Mouse (Mus musculus) liver, postnatal 0 days (tissue): ENCODE measurements around the gene Tuba1c. TPM values are rescaled to one million over a fixed set of nuclear protein-coding genes. Genes with fewer than 3 reads are reported as not detected.

Experiments used
- ATAC-seq: fragments of 200-750 bp; cut with Nextera tagmentation; 2 replicates; pipeline ENCODE4 v1.8.0; 2017; ENCODE audit warnings: mild to moderate bottlenecking, moderate library complexity
- DNase-seq: peaks from one replicate; pipeline ENCODE4 v3.0.0-alpha.2; 2016
- H3K27ac ChIP-seq: fragments of 300-500 bp; sonication (generic); 2 replicates; pipeline ENCODE4 v1.5.1; 2014; ENCODE audit warnings: antibody characterized with exemption, moderate library complexity, mild to moderate bottlenecking, low read depth
- H3K27me3 ChIP-seq: fragments of 300-500 bp; sonication (generic); 2 replicates; pipeline ENCODE4 v1.6.1; 2014; ENCODE audit warnings: low read length, control low read depth, mixed read lengths; ENCODE audit not compliant: insufficient read depth
- H3K36me3 ChIP-seq: fragments of 300-500 bp; sonication (generic); replicated peaks from 2 replicates; pipeline ENCODE4 v1.6.1; 2014; ENCODE audit warnings: mild to moderate bottlenecking, control low read depth, low read length, moderate library complexity, mixed read lengths; ENCODE audit not compliant: insufficient read depth
- H3K4me1 ChIP-seq: fragments of 300-500 bp; sonication (generic); 2 replicates; pipeline ENCODE4 v1.6.1; 2014; ENCODE audit warnings: antibody characterized with exemption, mild to moderate bottlenecking, control low read depth; ENCODE audit not compliant: insufficient read depth
- H3K4me2 ChIP-seq: fragments of 300-500 bp; sonication (generic); 2 replicates; pipeline ENCODE4 v1.6.1; 2014; ENCODE audit warnings: low read depth, mild to moderate bottlenecking, low read length, moderate library complexity, mixed read lengths
- H3K4me3 ChIP-seq: fragments of 300-500 bp; sonication (generic); 2 replicates; pipeline ENCODE4 v1.5.1; 2014; ENCODE audit warnings: low read depth, low read length
- H3K9ac ChIP-seq: fragments of 300-500 bp; sonication (generic); replicated peaks from 2 replicates; pipeline ENCODE4 v1.6.1; 2014; ENCODE audit warnings: mild to moderate bottlenecking, moderate library complexity
- H3K9me3 ChIP-seq: fragments of 300-500 bp; sonication (generic); 2 replicates; pipeline ENCODE4 v1.6.1; 2016; ENCODE audit warnings: mild to moderate bottlenecking, control low read depth, low read length, mixed read lengths
- CTCF ChIP-seq: sonication (generic); IDR thresholded peaks from 2 replicates; pipeline ENCODE4 v1.5.1; 2016; ENCODE audit warnings: antibody characterized with exemption, low read depth
- EP300 ChIP-seq: IDR thresholded peaks from 2 replicates; pipeline ENCODE4 v1.6.1; 2016; ENCODE audit warnings: antibody characterized with exemption, low read depth, mild to moderate bottlenecking
- WGBS: fragments of 180-500 bp; shearing (Covaris S2); extraction: QIAGEN DNeasy Blood & Tissue Kit; methylation state at CpG from one replicate; pipeline ENCODE4 v1.1.7; 2014; ENCODE audit not compliant: insufficient replicate concordance; 5-methylcytosine and 5-hydroxymethylcytosine counted together
- polyA plus RNA-seq: library from polyadenylated mRNA; unstranded; fragments of >200 nt; fragmentation: Nextera tagmentation; extraction: Ambion mirVana; gene quantifications from 2 replicates; pipeline ENCODE4 v1.2.1, GENCODE M21; 2015

The Tuba1c gene
- polyA plus RNA-seq, 1 experiment from 2014 or later = 152 TPM

DNA sequence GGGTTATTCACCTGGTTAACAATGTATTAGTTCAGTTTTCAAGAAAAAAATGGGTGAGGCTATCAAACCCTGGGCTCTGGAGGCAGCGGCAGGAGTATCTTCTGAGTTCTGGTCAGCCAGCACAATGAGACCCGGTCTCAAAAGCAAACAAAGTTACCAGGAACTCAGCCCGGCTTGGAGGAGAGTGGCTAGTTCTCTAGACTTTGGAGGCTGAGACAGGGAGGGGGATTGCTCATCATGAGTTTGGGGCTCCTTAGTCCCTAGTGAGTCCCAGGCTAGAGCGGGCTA, 1.6 kb downstream of the Tuba1c start:
- DNase-seq = no peak
- H3K27me3 ChIP-seq = no peaks in the 10 kb centered on the region
- TF ChIP-seq CTCF (no peak), EP300 (no peak)
- peak overlapping the region; percentile 71 for H3K4me3 ChIP-seq
- H3K36me3 ChIP-seq = peaks cover 34% of the 10 kb centered on the region
- peak overlapping the region; percentile 96 for H3K4me2 ChIP-seq
- no peak for ATAC-seq
- peaks cover 34% of the 10 kb centered on the region for H3K4me1 ChIP-seq
- 35% methylated on average over 4 of the region's 4 CpGs for WGBS
- peak overlapping the region; percentile 95 for H3K27ac ChIP-seq
- H3K9ac ChIP-seq = peak overlapping the region; percentile 80
- H3K9me3 ChIP-seq = no peaks in the 10 kb centered on the region

DNA sequence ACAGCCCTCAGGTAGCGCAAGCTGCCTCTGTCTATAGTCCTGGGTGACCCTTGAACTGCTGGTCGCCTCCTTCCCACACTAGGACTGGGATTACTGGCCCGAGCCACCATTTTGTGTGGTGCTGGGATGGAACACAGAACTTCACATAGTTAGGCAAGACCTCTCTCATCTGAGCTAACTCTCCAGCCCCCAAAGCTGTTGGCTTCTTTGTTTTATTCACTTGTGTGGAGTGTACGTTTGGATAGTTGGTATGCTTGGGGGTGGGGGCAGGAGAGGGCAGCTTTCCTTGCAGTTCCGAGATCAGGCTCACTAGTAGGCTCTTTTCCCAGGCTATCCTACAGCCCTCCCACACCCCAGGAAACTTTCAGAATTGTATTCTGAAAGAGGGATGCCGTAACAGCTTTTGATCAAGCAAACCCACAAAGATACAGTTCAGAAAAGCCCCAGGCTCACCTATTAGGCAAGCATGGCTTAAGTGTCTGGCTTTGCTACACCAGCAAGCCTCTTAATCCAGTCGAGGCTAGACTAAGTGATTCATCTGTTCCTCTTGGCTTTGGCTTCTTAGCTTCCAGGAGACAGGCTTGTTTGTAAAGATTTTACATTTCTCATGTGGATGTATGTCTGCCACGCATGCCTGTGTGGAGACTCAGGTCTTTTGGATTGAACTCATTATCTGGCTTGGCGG, 2.5 kb downstream of the Tuba1c start:
- DNase-seq (no peak), ATAC-seq (no peak)
- peak overlapping the region; percentile 79 for H3K27ac ChIP-seq
- no peak for TF ChIP-seq CTCF
- TF ChIP-seq EP300 = no peak
- peak overlapping the region; percentile 71 for H3K4me3 ChIP-seq
- H3K36me3 ChIP-seq = peaks cover 40% of the 10 kb centered on the region
- H3K9ac ChIP-seq = peak overlapping the region; percentile 80
- no peaks in the 10 kb centered on the region for H3K9me3 ChIP-seq
- WGBS = 36% methylated on average over 9 of the region's 9 CpGs
- H3K4me1 ChIP-seq = peaks cover 35% of the 10 kb centered on the region
- peak overlapping the region; percentile 96 for H3K4me2 ChIP-seq
- no peaks in the 10 kb centered on the region for H3K27me3 ChIP-seq

DNA sequence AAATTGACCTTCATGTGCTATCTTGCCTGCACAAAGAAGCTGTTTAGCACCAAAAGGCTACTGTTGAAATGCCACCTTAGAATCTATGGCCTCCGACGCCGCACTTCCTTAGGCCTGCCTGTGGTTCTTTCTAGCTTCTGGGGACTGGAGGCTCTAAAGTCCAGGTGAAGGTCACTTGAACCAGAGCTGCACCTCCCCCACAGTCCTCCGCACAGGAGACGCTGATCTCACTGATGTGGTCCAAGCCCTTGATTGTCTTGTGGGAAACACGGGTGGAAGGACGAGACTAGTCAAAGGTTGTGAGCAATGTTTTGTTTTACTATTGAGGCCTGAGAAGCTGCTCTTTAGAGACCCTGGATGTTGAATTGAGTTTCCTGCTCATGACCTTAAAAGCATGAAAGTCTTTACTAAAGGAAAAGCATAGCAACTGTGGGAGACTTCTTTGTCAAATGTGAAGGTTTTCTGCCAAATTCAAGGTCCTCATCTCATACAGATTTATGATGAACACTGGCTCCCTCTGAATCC, 3.1 kb downstream of the Tuba1c start:
- WGBS = 25% methylated on average over 7 of the region's 7 CpGs
- Histone ChIP-seq H3K9me3 (no peaks in the 10 kb centered on the region), H3K27me3 (no peaks in the 10 kb centered on the region), H3K4me2 (peak overlapping the region; percentile 96), H3K4me3 (peak overlapping the region; percentile 71), H3K36me3 (peaks cover 40% of the 10 kb centered on the region), H3K27ac (peak overlapping the region; percentile 79), H3K9ac (peak overlapping the region; percentile 80), H3K4me1 (peaks cover 35% of the 10 kb centered on the region)
- no peak for DNase-seq
- TF ChIP-seq EP300 (no peak), CTCF (no peak)
- no peak for ATAC-seq

DNA sequence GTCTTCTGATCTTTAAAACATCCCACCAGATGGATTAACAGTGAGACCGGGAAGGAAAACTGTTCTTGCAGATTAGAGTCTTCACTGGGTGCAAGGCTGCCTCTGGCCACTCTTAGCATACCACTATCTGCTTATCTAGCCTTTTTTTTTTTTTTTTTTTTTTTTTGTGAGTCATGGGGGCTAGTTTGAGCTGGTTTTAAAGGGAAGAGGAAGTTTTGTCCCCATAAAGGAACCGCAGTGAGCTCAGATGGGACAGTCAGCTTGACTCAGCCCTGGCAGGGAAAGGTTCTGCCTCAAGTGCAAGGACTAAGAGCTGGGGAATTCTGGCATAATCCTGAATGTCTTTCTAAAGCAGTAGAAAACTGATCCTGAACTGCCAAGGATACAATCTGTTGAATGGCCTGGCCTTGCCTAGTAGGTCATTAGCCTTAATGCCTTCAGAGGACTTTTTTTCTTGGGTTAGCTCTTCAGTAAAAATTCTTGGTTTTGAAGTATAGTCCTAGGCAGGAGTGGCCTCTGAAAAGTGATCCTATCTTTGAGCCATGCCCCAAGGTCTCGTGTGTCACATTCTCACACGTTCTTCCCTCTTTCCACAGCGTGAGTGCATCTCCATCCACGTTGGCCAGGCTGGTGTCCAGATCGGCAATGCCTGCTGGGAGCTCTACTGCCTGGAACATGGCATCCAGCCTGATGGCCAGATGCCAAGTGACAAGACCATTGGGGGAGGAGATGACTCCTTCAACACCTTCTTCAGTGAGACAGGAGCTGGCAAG, 4.0 kb downstream of the Tuba1c start:
- H3K9me3 ChIP-seq = no peaks in the 10 kb centered on the region
- H3K27ac ChIP-seq = peak overlapping the region; percentile 31; the same call in 1 of the 2 replicates
- H3K4me2 ChIP-seq = peak overlapping the region; percentile 96
- no peaks in the 10 kb centered on the region for H3K27me3 ChIP-seq
- H3K9ac ChIP-seq = peak overlapping the region; percentile 31; the same call in 1 of the 2 replicates
- 68% methylated on average over 7 of the region's 7 CpGs for WGBS
- TF ChIP-seq EP300 (0 out of 2 replicates have a peak, but pooled peaks have one; percentile 13), CTCF (no peak)
- ATAC-seq = no peak
- peaks cover 32% of the 10 kb centered on the region for H3K4me1 ChIP-seq
- peaks cover 47% of the 10 kb centered on the region for H3K36me3 ChIP-seq
- peak overlapping the region; percentile 71 for H3K4me3 ChIP-seq
- no peak for DNase-seq

DNA sequence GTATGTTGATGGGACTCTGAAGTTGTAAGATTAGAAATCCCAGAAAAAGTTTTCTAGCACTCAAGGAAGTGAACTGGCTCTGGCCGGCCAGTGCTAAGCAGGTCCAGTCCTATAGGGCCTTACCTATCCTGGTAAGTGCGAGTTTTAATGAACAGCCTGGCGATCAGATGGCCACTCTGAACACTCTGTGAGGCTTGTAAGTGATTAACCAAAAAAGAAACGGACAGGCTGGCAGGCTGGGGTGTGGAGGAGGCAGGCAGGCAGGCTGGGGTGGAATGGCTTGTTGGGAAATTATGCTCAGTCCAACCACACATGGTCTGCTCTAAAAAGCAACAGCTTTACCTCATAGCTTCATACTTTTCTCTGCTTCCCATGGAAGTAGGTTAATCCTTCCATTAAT, 5.7 kb downstream of the Tuba1c start:
- peaks cover 26% of the 10 kb centered on the region for H3K4me1 ChIP-seq
- ATAC-seq (peak; percentile 28; the same call in 1 of the 2 replicates), DNase-seq (no peak)
- H3K36me3 ChIP-seq = peaks cover 51% of the 10 kb centered on the region
- H3K9me3 ChIP-seq = no peaks in the 10 kb centered on the region
- no peak overlapping the region for H3K9ac ChIP-seq
- TF ChIP-seq EP300 = no peak
- no peak for TF ChIP-seq CTCF
- H3K4me2 ChIP-seq = no peak overlapping the region
- peak overlapping the region; percentile 29; the same call in 1 of the 2 replicates for H3K27ac ChIP-seq
- H3K4me3 ChIP-seq = no peak overlapping the region
- WGBS = 69% methylated on average over 4 of the region's 4 CpGs
- no peaks in the 10 kb centered on the region for H3K27me3 ChIP-seq

DNA sequence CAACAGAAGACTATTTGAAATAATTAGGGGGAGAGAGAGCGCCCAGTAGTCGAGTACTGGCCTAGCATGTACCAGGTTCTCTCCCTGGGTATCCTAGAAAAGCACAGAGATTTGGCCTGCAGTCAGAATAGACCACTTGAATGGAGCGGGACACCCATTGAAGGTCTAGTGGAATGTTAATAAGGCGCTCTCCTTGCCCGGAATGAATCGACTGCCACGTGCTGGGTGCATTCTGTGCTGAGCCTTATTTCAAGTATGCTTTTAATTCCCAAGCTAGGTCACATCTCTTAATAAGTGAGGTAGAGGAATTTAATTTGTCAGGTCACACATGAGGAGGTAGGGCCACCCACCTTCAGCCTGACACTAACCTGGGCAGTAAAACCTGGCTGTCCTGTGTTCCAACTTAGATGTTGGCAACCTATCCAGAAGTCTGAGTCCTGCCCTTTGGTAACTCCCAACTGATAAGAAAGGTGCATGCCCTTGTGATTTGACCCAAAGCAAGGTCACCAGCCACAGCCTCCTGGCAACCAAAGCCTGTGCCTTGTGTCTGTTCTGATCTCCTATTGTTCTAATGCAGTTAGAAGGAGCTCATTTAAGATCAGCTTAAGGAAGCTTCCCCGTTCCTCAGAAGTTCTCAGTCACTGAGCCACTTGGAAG, 6.7 kb downstream of the Tuba1c start:
- Histone ChIP-seq H3K4me2 (no peak overlapping the region), H3K9ac (no peak overlapping the region), H3K36me3 (peaks cover 51% of the 10 kb centered on the region), H3K4me1 (peaks cover 32% of the 10 kb centered on the region), H3K27me3 (no peaks in the 10 kb centered on the region), H3K4me3 (no peak overlapping the region), H3K27ac (peak overlapping the region; percentile 29; the same call in 1 of the 2 replicates), H3K9me3 (no peaks in the 10 kb centered on the region)
- ATAC-seq (no peak), DNase-seq (no peak)
- TF ChIP-seq CTCF (no peak), EP300 (no peak)
- WGBS = 90% methylated on average over 8 of the region's 8 CpGs
